Mouse (Mus musculus) lung, postnatal 0 days (tissue): ENCODE data around the gene Mon2.
A peak's percentile ranks its signal among the peaks of the same experiment; 100 is the strongest.

ENCODE experiments used
- CTCF ChIP-seq: IDR thresholded peaks from 2 replicates; pipeline ENCODE4 v1.5.1; 2016; ENCODE audit warnings: antibody characterized with exemption, mild to moderate bottlenecking
- EP300 ChIP-seq: IDR thresholded peaks from 2 replicates; pipeline ENCODE4 v1.6.1; 2016; ENCODE audit warnings: antibody characterized with exemption, mild to moderate bottlenecking, control low read depth

GRCm38 (mm10) chr10:123091737-123092136, 15.4 kb upstream of the Mon2 start:
- TF ChIP-seq CTCF (peak; percentile 84), EP300 (no peak)
